ENCODE assay signal across 10 mouse cellular contexts in genomic region chr17:71259727-71260126, GRCm38 (mm10). TPM values are rescaled to one million over a fixed set of nuclear protein-coding genes. Genes with fewer than 3 reads are reported as not detected.
DNase-seq lines count a peak whose midpoint lies in the region; ATAC-seq lines count a peak whose summit lies in the region.
"Had no signal": no experiment of that assay in that cellular context is flagged by ENCODE, and none has a peak within 500 bp of the region (broad histone marks: within the 10 kb centered on the region; RNA-seq: fewer than 3 reads in every experiment).

No protein-coding gene starts in this region.

- H3K27me3 ChIP-seq in forebrain, embryonic 10.5 days (ENCODE audit: poor library complexity, severe bottlenecking): no peaks in the 10 kb centered on the region
- H3K27me3 ChIP-seq: heart, embryonic 15.5 days had no signal

- peaks cover 15% of the 10 kb centered on the region for H3K36me3 ChIP-seq in forebrain, embryonic 10.5 days (replicated peaks)
- H3K36me3 ChIP-seq: heart, embryonic 15.5 days had no signal

- H3K4me3 ChIP-seq in forebrain, embryonic 10.5 days: no peak overlapping the region
- H3K4me3 ChIP-seq: heart, embryonic 15.5 days; myocyte had no signal

- 86% methylated on average over 11 of the region's 11 CpGs for WGBS in forebrain, embryonic 10.5 days

- no peaks in the 10 kb centered on the region for H3K9me3 ChIP-seq in forebrain, embryonic 10.5 days
- H3K9me3 ChIP-seq: heart, embryonic 15.5 days had no signal

- no peak overlapping the region for H3K27ac ChIP-seq in forebrain, embryonic 10.5 days
- H3K27ac ChIP-seq: heart, embryonic 15.5 days had no signal

- ATAC-seq in erythroblast, adult 5-6 weeks (replicated peaks; ENCODE audit: low FRiP score, poor library complexity, severe bottlenecking): peak; percentile 87
- ATAC-seq in megakaryocyte-erythroid progenitor cell, adult 5-6 weeks (replicated peaks; ENCODE audit: low FRiP score, low TSS enrichment, poor library complexity, severe bottlenecking): peak; percentile 64
- ATAC-seq in activated CD4-positive, CD25-positive, alpha-beta regulatory T cell, adult 4 months: no peak
- no peak for ATAC-seq in cerebellum, adult (ENCODE audit: insufficient number of reproducible peaks, low FRiP score, low TSS enrichment)

- H3K4me1 ChIP-seq in forebrain, embryonic 10.5 days: peaks cover 14% of the 10 kb centered on the region; the same call in 1 of the 2 replicates

- peak; percentile 18 for DNase-seq in embryo, embryonic 10.5 days (ENCODE audit: low spot score)
- DNase-seq in embryo, embryonic 9.5 days (ENCODE audit: extremely low spot score): no peak
- DNase-seq in kidney, postnatal 25 days: peak; percentile 59 to 68
- no peak for DNase-seq in forebrain, embryonic 10.5 days (ENCODE audit: extremely low spot score, low spot score)

RNA-seq across cellular contexts. Expression of gene Emilin2, which starts 52.1 kb away (rescaled TPM):
- total RNA-seq in erythroblast, adult 5-6 weeks (2015; ENCODE audit: low replicate concordance): 92.0 and 100 TPM in 2 replicates
- 129 and 143 TPM in 2 replicates for total RNA-seq in erythroblast, adult 5-6 weeks (2017; ENCODE audit: low replicate concordance)
- 52.0 and 57.5 TPM in 2 replicates for total RNA-seq in megakaryocyte-erythroid progenitor cell, adult 5-6 weeks (2014; fragmentation: Nextera tagmentation)
- 55.2 and 63.8 TPM in 2 replicates for total RNA-seq in megakaryocyte-erythroid progenitor cell, adult 5-6 weeks (2017)
- under 1 TPM in 1 of 2 experiments, not detected in 1; 0.11 TPM for polyA plus RNA-seq in activated CD4-positive, CD25-positive, alpha-beta regulatory T cell, adult 4 months (2017; shearing (Covaris generic))
- 19.7 and 22.6 TPM in 2 replicates for polyA plus RNA-seq in forebrain, embryonic 10.5 days (2016; fragmentation: Nextera tagmentation; extraction: Ambion mirVana)

Comparison
In these comparisons a context has a peak if more than half of its experiments do, and no peak if none do; other contexts are left out.
1. DNase-seq: peak in embryo, embryonic 10.5 days (single experiment) and kidney, postnatal 25 days (2 of 2); none in embryo, embryonic 9.5 days (single experiment) and forebrain, embryonic 10.5 days (single experiment).
2. ATAC-seq: peak in erythroblast, adult 5-6 weeks (single experiment) and megakaryocyte-erythroid progenitor cell, adult 5-6 weeks (single experiment); none in activated CD4-positive, CD25-positive, alpha-beta regulatory T cell, adult 4 months (single experiment) and cerebellum, adult (single experiment).